Mouse (Mus musculus): ENCODE data around the gene Ptgds. TPM values are rescaled to one million over a fixed set of nuclear protein-coding genes. Genes with fewer than 3 reads are reported as not detected.

Ptgds gene
- total and polyA plus RNA-seq, 2 experiments from 2014 or later: 1,729 to 1,919 TPM

GRCm38 (mm10) chr2:25501593-25502486, 32.0 kb upstream of the Ptgds start, which contains the start of gene C8g:
C8g (minus strand) TSS chr2:25501719.
- ATAC-seq (no peak), DNase-seq (no peak)
- peak within 1 kb of the TSS; percentile 97 for H3K4me2 ChIP-seq (ENCODE audit: low read depth)
- H3K27me3 ChIP-seq (ENCODE audit: insufficient read depth, low read length): no peaks in the 10 kb centered on the region
- no peaks in the 10 kb centered on the region for H3K9me3 ChIP-seq (ENCODE audit: low read length)
- peak within 1 kb of the TSS; percentile 65 for H3K27ac ChIP-seq (ENCODE audit: low read depth, low read length)
- peaks cover 35% of the 10 kb centered on the region for H3K36me3 ChIP-seq (ENCODE audit: insufficient read depth)
- WGBS: 74% methylated on average over 20 of the region's 20 CpGs
- TF ChIP-seq CTCF (IDR thresholded peaks at IDR 0.05; ENCODE audit: low read depth): no peak
- peaks cover 9% of the 10 kb centered on the region for H3K4me1 ChIP-seq (ENCODE audit: insufficient read depth)
- H3K9ac ChIP-seq: peak within 1 kb of the TSS; percentile 95
- peak within 1 kb of the TSS; percentile 71 for H3K4me3 ChIP-seq (ENCODE audit: low read depth, low read length)

GRCm38 (mm10) chr2:25500576-25501405, 30.9 kb upstream of the Ptgds start, which contains the start of gene Fbxw5:
Fbxw5 (plus strand) TSS chr2:25500750.
- H3K4me3 ChIP-seq (ENCODE audit: low read depth, low read length): peak within 1 kb of the TSS; percentile 71
- peaks cover 9% of the 10 kb centered on the region for H3K4me1 ChIP-seq (ENCODE audit: insufficient read depth)
- H3K9me3 ChIP-seq (ENCODE audit: low read length): no peaks in the 10 kb centered on the region
- ATAC-seq (peak; percentile 95), DNase-seq (peak; percentile 97)
- no peaks in the 10 kb centered on the region for H3K27me3 ChIP-seq (ENCODE audit: insufficient read depth, low read length)
- TF ChIP-seq CTCF (IDR thresholded peaks at IDR 0.05; ENCODE audit: low read depth): no peak
- H3K27ac ChIP-seq (ENCODE audit: low read depth, low read length): peak within 1 kb of the TSS; percentile 65
- WGBS: 2% methylated on average over 31 of the region's 44 CpGs
- H3K4me2 ChIP-seq (ENCODE audit: low read depth): peak within 1 kb of the TSS; percentile 97
- H3K9ac ChIP-seq: peak within 1 kb of the TSS; percentile 95
- H3K36me3 ChIP-seq (ENCODE audit: insufficient read depth): peaks cover 34% of the 10 kb centered on the region

GRCm38 (mm10) chr2:25500071-25500575, 30.3 kb upstream of the Ptgds start:
- H3K9ac ChIP-seq: peak overlapping the region; percentile 95
- H3K4me2 ChIP-seq (ENCODE audit: low read depth): peak overlapping the region; percentile 57
- peak overlapping the region; percentile 71 for H3K4me3 ChIP-seq (ENCODE audit: low read depth, low read length)
- H3K36me3 ChIP-seq (ENCODE audit: insufficient read depth): peaks cover 29% of the 10 kb centered on the region
- WGBS: 72% methylated on average over 6 of the region's 6 CpGs
- DNase-seq (no peak), ATAC-seq (no peak)
- peaks cover 9% of the 10 kb centered on the region for H3K4me1 ChIP-seq (ENCODE audit: insufficient read depth)
- TF ChIP-seq CTCF (IDR thresholded peaks at IDR 0.05; ENCODE audit: low read depth): no peak
- no peak overlapping the region; the same call in 1 of the 2 replicates for H3K27ac ChIP-seq (ENCODE audit: low read depth, low read length)
- H3K27me3 ChIP-seq (ENCODE audit: insufficient read depth, low read length): no peaks in the 10 kb centered on the region
- H3K9me3 ChIP-seq (ENCODE audit: low read length): no peaks in the 10 kb centered on the region

- Histone ChIP-seq H3K4me2 (ENCODE audit: low read depth) (no peak overlapping the region), H3K9ac (no peak overlapping the region), H3K9me3 (ENCODE audit: low read length) (no peaks in the 10 kb centered on the region), H3K4me3 (ENCODE audit: low read depth, low read length) (no peak overlapping the region), H3K4me1 (ENCODE audit: insufficient read depth) (peaks cover 9% of the 10 kb centered on the region), H3K27me3 (ENCODE audit: insufficient read depth, low read length) (no peaks in the 10 kb centered on the region), H3K27ac (ENCODE audit: low read depth, low read length) (no peak overlapping the region), H3K36me3 (ENCODE audit: insufficient read depth) (peaks cover 16% of the 10 kb centered on the region; the same call in 1 of the 2 replicates)
- ATAC-seq (no peak), DNase-seq (no peak)
- 69% methylated on average over 15 of the region's 15 CpGs for WGBS
- no peak for TF ChIP-seq CTCF (IDR thresholded peaks at IDR 0.05; ENCODE audit: low read depth)
These were observed 29.0 kb upstream of the Ptgds start for GRCm38 (mm10) chr2:25498622-25499478.

GRCm38 (mm10) chr2:25497846-25498575, 28.2 kb upstream of the Ptgds start:
- Histone ChIP-seq H3K4me1 (ENCODE audit: insufficient read depth) (peaks cover 9% of the 10 kb centered on the region), H3K9me3 (ENCODE audit: low read length) (no peaks in the 10 kb centered on the region), H3K27ac (ENCODE audit: low read depth, low read length) (no peak overlapping the region), H3K4me3 (ENCODE audit: low read depth, low read length) (no peak overlapping the region), H3K4me2 (ENCODE audit: low read depth) (no peak overlapping the region), H3K36me3 (ENCODE audit: insufficient read depth) (peaks cover 8% of the 10 kb centered on the region; the same call in 1 of the 2 replicates), H3K27me3 (ENCODE audit: insufficient read depth, low read length) (no peaks in the 10 kb centered on the region), H3K9ac (no peak overlapping the region)
- no peak for TF ChIP-seq CTCF (IDR thresholded peaks at IDR 0.05; ENCODE audit: low read depth)
- no peak for DNase-seq
- ATAC-seq: no peak
- 49% methylated on average over 6 of the region's 6 CpGs for WGBS
